Mouse (Mus musculus) Muller cell, postnatal 12 days (primary cell): ENCODE measurements at regions not wholly inside any gene's neighbourhood (a gene's known extent, or its start where the extent isn't known, plus 50 kb on each side); places are given as distances from the start of the nearest gene placed in this dataset.

Experiments used
- DNase-seq: peaks from one replicate; pipeline ENCODE4 v3.0.0-alpha.2; 2015; ENCODE audit errors: inconsistent ontology term

DNA sequence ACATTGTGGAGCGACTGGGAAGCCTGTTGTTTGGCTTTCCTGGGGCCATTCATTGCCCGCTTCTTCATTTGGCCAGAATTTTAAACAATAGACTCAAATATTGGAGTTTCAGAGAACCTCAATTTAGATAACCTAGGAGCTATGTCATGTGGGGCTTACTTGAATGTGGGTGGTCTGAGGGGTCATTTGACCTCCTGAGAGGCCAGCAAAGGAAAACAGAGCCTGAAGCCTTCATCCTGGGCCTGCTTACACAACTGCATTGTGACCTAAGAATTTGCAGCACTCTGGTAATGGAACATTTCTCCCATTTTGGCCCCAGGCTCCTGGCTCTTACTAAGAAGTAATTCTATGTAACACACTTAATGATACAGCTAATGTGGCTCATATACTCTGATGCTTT is 348.2 kb downstream of the Fat4 start:
- no peak for DNase-seq

DNA sequence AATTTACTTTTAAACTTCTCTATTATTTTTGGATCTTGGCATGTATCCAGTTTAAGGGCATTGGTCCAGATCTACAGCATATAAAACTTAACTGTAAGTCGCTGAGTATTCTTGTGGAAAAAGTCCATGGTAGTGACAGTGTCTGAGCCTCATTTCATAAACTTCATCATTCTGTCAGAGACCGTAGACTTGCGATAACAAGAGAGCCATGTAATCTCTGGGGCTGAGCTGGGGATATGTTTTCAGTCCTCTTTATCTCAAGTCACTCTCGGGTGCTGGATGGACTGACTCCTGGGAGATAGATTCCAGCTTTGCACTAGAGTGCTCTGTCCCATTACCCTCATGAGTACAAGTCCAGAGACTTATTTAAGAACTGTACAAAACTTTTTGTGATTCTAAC is 362.0 kb downstream of the Fat4 start:
- DNase-seq = no peak

DNA sequence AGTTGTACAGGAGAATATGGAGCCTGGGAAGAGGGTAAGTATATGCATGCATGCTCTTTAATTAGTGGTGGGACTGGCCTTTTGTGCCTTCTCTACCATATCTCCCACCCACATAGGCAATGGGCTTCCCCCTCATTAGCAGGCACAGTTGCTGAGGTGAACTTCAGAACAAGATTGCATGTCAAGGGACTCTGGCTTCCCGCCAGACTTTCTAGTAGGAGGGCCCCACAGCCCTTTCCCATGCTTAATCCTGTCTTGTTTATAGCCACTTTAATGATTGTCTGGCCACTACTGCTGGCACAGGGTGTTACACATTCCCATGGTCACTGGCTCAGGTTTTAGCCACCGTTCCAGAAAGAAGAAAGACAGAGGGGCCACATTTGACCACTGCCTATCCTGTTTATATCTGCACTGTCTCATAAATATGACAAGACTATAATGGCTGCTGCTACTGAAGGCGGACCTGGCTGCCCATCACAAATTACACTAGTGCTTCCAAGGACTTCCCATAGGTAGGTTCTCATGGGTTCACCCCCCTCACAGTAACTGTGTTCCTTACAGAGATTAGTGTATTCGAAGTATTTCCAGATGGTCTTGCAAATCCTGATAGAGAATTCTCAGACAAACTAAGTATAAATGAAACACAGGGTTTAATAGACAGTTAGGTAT is 362.6 kb downstream of the Fat4 start:
- DNase-seq = no peak

DNA sequence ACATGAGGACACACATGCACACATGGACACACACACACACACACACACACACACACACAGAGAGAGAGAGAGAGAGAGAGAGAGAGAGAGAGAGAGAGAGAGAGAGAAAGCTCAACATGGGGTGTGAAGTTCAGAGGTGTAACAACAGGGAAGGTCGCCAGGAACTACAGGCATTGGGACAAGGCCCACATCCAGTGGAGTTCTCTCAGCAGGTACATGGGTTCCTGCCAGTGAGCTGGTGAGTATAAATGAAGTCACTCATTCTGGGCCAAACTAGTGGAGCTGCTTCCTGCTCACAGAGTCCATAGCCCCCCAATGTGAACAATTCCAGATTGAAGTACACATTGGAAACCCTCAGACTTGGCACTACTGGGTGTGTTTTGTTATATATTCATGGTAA is 366.3 kb downstream of the Fat4 start:
- DNase-seq = no peak

DNA sequence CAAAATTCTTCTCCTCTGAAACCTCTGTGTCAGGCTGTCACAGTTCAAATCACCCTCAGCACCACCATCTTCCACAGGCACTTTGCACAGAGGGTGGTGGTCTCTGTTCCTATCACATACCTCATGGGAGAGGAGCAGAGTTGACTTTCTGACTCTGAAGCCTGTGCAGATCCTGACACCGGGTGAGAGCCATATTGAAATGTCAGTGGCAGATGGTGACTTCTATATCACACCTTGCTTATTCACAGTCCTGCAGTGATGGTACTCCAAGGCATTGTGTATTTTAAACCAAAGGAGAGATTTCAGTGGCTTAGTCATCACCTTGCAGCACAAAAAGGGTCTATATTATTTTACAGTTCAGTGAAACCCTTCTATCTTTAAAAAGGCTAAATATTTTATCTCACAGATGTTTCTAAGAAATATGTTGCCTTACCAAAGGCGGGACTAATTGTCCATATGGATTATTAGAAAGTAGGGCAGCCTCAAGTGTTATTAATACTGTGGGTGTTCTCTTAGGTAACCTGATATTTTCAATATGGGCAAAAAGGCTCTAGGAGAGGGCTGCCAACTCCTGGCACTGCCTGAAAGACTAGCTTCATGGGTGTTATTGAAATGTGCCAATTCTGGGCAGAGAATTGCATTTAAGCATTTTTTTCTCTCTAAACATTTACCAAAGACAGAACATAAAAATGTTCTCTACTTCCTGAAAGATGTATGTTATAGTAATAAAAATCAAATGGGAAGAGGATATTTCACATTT is 378.1 kb downstream of the Fat4 start:
- no peak for DNase-seq

DNA sequence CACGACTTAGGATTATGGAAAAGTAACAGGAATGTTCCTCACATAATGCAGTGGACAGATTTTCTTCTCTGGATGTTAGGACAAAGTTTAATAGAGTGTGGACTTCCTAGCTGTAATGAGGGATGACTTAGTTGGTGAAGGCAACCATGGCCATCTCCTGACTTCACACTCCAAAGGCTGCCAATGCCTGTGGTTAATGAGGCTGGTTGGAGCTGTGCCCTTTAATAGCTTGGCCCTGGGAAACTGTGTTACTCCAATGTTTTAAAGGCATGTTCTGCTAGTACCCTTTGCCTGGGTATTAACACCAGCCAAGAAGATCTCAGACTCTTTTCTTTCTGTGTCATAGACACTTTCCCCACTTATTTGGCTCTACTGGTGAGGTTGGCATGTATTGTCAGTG is 378.9 kb downstream of the Fat4 start:
- DNase-seq = peak; percentile 64

DNA sequence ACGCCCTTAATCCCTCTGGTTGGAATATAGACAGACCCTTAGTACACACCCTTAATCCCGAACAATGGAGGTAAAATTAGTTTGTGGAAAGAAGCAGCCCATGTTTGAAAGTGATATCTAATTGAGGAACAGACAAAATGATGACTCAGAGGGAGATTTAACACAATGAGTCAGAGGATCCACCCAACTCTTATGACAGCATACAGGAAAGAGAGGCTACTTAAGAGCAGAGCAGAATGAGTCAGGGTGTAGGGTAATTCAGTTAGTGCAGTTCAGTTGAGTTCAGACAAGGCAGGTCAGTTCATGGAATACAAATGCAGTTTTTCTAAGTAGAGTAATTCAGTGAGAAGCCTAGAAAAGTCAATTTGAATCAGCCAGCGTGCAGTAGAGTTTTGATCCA is 382.6 kb downstream of the Fat4 start:
- DNase-seq = peak; percentile 73

DNA sequence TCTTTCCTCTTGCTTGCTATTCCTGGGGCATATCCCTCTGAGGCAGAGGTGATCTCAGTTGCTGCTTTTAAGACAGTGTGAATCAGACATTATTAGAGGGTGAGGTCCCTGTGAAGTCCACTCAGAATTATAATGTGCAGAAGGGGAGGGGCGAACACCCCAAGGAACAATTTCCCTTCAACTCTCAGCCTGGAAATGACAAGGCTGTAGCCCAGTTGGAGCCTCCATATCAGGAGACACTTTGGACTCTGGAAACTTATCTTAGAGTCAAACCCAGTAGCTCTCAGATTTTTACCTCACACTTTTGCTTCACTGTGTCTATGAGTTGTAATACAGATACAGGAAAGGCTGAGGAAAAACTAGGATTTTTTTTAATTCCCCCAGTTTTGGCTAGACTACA is 385.9 kb downstream of the Fat4 start:
- DNase-seq = no peak

DNA sequence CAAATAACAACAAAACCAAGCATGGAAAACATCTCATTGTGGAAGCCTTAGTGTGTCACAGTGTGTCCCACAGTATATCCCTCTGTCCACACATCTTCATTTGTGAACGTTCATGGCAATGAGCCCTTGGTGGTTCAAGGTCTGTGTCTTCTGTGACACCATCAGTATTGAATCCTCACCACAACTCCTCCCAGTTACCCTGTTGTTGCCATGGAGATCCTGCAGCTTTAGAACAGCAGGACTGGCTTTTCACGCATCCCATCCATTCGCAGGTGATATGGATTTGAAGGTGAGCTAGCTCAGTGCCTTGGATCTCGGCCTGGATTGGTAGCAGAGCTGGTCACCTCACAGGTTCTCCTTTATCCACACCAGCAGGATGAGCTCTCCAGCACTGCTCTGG is 390.2 kb downstream of the Fat4 start:
- no peak for DNase-seq

DNA sequence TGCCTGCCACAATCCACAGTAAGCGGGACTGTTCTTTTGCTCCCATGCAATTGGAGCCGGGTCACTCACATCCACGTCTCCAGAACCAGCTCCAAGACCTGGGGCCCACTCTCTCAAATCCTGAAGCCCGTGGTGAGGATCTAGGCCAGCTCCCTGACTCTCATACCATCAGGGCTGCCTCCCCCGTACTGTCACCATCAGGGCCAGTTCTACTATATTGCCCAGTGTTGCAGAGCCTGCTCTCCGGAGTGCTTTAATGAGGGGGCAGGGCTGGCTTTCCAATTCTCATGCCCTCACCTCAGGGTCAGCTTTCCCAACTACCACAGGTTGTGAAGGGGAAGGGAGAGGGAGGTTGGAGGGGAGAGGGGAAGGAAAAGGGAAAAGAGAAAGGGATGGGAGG is 390.6 kb downstream of the Fat4 start:
- no peak for DNase-seq

DNA sequence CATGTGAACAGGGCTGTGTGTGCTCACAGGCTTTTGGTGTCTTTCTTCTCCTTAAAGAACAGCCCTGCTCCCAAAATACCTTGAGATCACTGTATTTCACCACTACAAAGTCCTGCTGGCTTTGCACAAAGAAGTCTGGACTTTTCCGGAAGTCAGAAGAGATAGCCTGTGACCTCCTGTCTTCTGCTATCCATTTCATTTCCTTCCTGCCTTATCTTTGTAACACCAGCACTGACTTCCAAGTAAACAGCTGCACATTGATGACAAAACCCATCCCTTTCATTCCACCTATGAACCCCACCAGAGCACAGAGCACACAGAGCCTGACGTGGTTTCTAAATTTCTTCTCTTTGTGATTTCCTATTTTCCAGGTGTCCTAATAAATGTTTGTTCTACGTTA is 408.5 kb downstream of the Fat4 start:
- no peak for DNase-seq

DNA sequence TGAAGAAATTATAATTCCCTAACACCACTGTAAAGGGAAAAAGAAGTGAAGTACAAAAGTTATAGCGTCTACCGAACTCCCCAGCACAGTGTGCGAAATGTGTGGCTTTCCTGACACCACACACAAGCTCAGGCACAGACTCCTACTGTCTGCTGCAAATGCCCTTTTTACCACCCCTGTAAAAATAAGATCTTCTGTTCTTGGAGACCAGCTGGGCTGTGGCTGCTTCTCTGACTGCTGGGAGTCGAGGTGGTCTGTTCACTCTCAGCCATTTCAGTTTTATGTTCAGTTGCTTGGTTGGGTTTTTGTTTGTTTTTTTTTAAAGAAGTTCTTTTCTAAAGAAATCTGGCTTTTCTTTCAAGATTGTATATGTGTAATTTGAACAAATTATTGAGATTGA is 409.5 kb downstream of the Fat4 start:
- no peak for DNase-seq

DNA sequence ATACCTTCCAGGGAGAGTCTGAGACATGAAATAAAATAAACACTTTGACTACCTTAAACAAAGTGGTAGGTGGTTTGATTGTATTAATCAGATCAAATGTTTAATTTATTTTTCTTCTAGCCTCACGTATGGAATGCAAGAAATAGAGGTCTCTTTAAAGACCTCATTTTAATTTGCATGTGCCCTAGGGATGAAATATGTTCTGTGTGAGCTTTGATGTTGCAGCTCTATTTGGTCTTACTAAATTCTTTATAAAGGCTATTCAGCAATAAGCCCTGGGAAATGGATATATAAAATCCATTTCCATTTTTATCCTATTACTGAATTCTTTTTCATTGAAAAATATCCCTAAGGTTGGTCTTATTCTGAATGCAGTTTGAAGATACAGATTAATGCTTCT is 422.7 kb downstream of the Fat4 start:
- no peak for DNase-seq

DNA sequence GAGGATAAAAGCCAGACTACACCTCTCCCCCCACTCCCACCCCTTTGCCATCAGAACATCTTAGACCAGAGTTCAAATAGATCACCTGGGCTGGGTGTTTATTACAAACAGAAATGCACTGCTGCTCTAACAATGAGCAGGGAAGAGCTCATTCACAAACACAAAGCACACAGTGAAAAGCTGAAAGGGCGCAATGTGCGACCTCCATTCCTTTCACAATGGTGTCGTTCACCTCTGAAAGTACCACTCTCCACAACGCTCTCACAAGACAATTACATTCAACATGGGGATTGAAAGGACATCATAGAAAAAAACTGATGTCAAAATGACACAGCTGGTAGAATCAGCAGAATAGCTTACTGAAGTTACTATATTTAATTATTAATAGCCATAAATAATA is 426.8 kb downstream of the Fat4 start:
- DNase-seq = no peak

DNA sequence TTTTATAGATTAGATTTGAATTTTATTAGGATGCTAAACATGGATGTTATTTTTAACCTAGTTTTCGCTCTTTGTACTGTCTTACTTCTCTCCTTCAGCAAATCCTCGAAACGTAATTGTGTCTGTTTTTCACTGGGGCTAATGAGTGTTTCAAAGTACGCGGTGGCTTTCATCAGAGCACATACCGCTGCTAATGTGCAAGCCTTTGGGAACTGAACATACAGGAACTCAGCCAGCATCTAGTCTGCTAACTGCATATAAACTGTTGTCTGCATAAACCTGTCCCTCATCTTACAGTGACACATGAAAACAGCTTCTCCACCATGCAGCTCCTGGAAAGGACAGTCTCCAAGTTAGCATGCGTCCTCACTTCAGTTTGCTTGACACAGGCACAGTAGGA is 434.1 kb downstream of the Fat4 start:
- peak; percentile 3 for DNase-seq

DNA sequence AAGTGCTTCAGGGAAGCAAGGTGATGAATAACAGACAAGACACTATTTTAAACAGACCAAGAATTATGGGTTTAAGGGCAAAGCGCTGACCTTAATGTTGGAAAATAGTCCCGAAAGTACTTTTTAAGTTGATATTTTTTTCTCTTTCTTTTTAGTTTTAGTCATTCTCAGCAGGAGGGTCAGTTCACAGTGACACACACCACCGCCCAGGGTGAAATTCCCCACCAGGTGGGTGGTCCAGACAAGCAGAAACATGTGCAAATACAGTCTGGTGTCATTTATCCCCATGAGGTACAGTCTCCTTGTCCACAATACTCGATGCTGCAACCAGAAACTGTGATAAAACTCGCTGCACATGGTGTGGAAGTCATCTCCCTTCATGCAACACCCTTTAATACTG is 435.5 kb downstream of the Fat4 start:
- no peak for DNase-seq

DNA sequence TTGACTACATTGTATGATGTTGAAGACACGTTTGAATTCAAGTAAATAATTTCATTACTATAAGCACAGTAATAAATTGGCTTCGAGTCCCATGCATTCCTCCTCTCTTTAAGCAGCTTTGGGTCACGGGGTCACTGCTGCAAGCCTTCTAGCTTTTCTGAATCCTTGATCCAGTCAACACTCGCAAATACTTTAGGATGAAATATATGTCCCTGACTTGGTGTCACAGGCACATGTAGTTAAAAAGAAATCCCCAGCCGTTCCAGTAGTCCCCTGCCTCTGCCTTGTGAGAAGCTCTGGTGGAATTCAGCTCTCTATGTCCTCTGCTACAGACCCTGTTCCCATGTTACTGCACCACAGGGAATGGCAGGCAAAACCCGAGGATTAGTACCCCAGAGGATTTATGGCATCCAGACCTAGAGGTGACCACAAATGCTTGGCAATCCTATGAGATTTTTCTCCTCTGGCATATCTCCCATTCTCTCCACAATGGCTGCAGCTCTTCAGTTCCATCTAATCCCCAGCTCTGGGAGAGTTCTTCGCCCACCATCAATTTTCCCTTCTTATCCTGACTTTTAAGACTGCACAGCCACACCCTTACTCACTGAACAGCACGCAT is 449.0 kb downstream of the Fat4 start:
- DNase-seq = peak; percentile 61

DNA sequence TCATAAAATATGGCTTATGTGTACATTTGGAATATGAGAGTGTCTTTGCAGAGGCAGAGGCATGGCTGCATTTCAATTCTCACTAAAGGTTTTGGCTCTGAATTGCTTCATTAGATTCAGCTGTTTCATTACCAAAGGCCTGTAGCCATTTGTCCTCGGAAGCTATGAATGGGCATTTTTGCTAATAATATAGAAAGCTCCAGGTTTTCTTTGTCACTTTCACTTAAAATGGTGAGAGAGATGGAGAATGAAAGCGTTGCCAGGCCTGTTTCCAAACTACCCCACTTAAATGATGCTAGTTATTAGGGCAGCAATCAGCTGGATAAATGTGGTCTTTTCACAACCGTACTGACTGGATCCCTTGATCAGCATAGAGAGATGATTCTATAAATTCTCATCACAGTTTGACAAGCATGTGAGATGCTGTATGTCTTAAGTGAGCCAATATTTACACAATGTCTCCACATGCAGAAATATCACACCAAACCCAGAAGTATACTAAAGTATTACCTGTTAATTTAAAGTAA is 454.5 kb downstream of the Fat4 start:
- no peak for DNase-seq

DNA sequence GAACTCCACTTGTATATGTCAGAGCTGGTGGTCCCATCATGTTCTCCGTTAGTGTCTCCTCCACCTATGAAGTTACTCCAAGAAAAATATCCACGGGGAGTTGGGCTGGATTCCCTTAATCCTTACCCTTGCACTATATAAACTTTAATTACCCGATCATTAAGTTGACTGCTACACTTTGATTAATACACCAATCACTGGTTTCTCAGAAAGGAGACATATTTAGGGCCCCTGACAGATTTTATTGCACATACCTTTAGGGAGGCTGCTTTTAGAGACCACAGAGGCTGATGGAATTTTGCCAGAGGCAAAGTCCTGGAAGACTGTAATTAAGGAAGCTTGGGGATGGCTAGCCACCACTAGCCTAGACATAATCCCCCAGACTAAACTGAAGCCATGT is 457.3 kb downstream of the Fat4 start:
- DNase-seq = no peak

DNA sequence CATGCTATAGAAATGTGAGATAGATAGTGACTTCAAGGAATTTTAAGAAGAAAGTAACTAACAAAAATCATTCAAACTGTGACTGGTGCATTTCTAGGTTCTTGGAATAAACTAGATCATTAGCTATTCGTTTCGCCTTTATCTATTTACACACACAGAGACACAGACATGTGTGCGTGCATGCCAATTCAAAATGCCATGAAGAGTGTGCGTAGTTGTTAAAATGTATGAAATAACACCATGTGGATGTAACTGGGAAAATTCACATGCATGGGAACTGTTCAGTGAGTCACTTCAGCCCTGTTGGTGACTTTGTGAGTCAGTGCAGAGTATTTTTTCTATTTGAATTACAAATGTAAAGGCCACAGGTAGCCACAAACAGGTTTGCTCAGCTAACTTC is 460.8 kb downstream of the Fat4 start:
- DNase-seq = no peak

DNA sequence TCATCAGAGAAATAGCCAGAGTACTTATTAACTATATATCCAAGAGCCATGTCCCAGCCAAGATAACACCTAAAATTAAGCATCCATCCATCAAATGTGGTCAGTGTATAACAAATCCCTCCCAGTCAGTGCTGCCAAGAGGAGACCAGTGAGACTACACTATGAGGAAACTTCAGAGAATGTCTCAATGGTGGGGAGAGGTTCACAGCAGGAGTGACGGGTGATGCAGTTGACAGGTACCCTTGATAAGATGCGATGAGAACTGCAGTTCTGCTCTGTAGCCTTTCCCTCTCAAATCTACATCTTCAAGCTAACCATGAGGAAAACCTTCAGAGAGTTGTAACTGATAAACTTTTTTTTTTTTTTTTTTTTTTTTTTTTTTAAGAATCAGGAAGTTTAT is 470.3 kb downstream of the Fat4 start:
- DNase-seq = no peak

DNA sequence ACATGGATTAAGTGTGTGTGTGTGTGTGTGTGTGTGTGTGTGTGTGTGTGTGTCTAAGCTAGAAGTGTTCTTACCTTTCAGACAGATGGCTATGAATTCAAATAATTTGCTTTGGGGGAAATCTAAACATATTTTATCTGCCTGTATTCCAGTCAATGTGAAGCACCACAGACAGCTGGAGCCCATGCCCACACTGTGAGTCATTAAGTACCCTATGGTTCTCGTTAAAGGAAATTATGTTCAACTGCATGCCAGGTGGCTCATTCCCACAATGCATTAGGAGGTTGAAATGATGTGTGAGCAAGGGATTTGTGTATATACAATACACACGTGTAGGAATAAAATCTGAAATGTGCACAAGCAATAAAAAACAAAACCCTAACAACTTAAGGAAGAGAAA is 473.5 kb downstream of the Fat4 start:
- DNase-seq = no peak

DNA sequence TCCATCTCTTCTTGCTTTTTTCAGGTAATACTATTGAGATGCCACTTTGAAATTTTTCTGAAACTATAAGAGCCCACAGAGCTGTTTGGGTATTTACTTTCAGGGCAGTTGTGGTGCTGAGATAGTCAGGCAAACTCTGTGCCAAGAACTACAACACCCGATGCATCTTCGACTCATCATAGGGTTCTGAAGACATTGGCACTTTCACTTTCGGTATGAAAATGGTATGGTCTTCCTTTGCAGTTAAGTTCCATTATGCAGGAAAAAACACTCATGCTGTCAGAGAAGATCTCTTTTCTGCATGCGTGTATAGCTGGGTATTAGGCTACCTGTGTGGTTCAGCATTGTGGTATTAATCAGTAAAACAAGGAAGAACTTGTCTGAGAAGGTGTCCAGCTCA is 484.2 kb downstream of the Fat4 start:
- DNase-seq = no peak
